Mouse (Mus musculus) thymus, postnatal 4 days (tissue): Measurements from ENCODE around the gene Tcf7l1.

Experiments used
- DNase-seq: peaks from one replicate; pipeline ENCODE4 v3.0.0; 2021

Gene Tcf7l1

GRCm38 (mm10) chr6:72694791-72695204 is 94.3 kb downstream of the Tcf7l1 start:
- DNase-seq: no peak

GRCm38 (mm10) chr6:72694047-72694790 is 94.8 kb downstream of the Tcf7l1 start:
- DNase-seq: no peak

- no peak for DNase-seq
Measured at GRCm38 (mm10) chr6:72692469-72692868, 96.6 kb downstream of the Tcf7l1 start.

- DNase-seq: no peak
Measured at GRCm38 (mm10) chr6:72691549-72691948, 97.5 kb downstream of the Tcf7l1 start.

- DNase-seq: no peak
Measured at GRCm38 (mm10) chr6:72690595-72690994, 98.5 kb downstream of the Tcf7l1 start.

GRCm38 (mm10) chr6:72690001-72690400 is 99.1 kb downstream of the Tcf7l1 start:
- DNase-seq: no peak

GRCm38 (mm10) chr6:72689046-72689445 is 100.0 kb downstream of the Tcf7l1 start:
- no peak for DNase-seq

GRCm38 (mm10) chr6:72685165-72685564 is 103.9 kb downstream of the Tcf7l1 start:
- no peak for DNase-seq

- DNase-seq: no peak
Measured at GRCm38 (mm10) chr6:72684260-72684805, 104.7 kb downstream of the Tcf7l1 start.

- no peak for DNase-seq
Measured at GRCm38 (mm10) chr6:72682238-72682637, 106.8 kb downstream of the Tcf7l1 start.

- no peak for DNase-seq
Measured at GRCm38 (mm10) chr6:72680936-72681335, 108.1 kb downstream of the Tcf7l1 start.

- DNase-seq: no peak
Measured at GRCm38 (mm10) chr6:72678631-72679030, 110.4 kb downstream of the Tcf7l1 start.

GRCm38 (mm10) chr6:72677510-72678220 is 111.4 kb downstream of the Tcf7l1 start:
- DNase-seq: no peak

- no peak for DNase-seq
Measured at GRCm38 (mm10) chr6:72677079-72677478, 112.0 kb downstream of the Tcf7l1 start.

- DNase-seq: no peak
Measured at GRCm38 (mm10) chr6:72676376-72676775, 112.7 kb downstream of the Tcf7l1 start.

GRCm38 (mm10) chr6:72673751-72674150 is 115.3 kb downstream of the Tcf7l1 start:
- no peak for DNase-seq

GRCm38 (mm10) chr6:72671129-72671528 is 117.9 kb downstream of the Tcf7l1 start:
- no peak for DNase-seq

- DNase-seq: peak; percentile 86
Measured at GRCm38 (mm10) chr6:72667021-72667420, 122.0 kb downstream of the Tcf7l1 start.

GRCm38 (mm10) chr6:72664290-72664689 is 124.8 kb downstream of the Tcf7l1 start:
- no peak for DNase-seq

- DNase-seq: peak; percentile 23
Measured at GRCm38 (mm10) chr6:72663000-72663399, 126.1 kb downstream of the Tcf7l1 start.

- DNase-seq: no peak
Measured at GRCm38 (mm10) chr6:72660391-72660720, 128.7 kb downstream of the Tcf7l1 start.

GRCm38 (mm10) chr6:72659717-72660390 is 129.2 kb downstream of the Tcf7l1 start:
- no peak for DNase-seq

GRCm38 (mm10) chr6:72658006-72658405 is 131.0 kb downstream of the Tcf7l1 start:
- DNase-seq: peak; percentile 59

GRCm38 (mm10) chr6:72656053-72656442 is 133.0 kb downstream of the Tcf7l1 start:
- DNase-seq: no peak
